Mouse (Mus musculus) hindbrain, embryonic 10.5 days (tissue): Measurements from ENCODE around the gene Chst3. TPM values are rescaled to one million over a fixed set of nuclear protein-coding genes. Genes with fewer than 3 reads are reported as not detected.
"Not testable (repeated sequence)": the region's sequence is repeated elsewhere in the genome, so short reads cannot be mapped to it uniquely, and the experiment has no call there.

Experiments used
- DNase-seq: peaks from one replicate; pipeline ENCODE4 v3.0.0-alpha.2; 2017; ENCODE audit warnings: low spot score
- H3K27ac ChIP-seq: fragments of 300-500 bp; sonication (generic); 2 replicates; pipeline ENCODE4 v1.5.1; 2016; ENCODE audit warnings: mild to moderate bottlenecking, moderate library complexity
- H3K27me3 ChIP-seq: fragments of 300-500 bp; sonication (generic); 2 replicates; pipeline ENCODE4 v1.6.1; 2016; ENCODE audit warnings: mild to moderate bottlenecking; ENCODE audit not compliant: poor library complexity, insufficient read depth, severe bottlenecking
- H3K36me3 ChIP-seq: fragments of 300-500 bp; sonication (generic); 2 replicates; pipeline ENCODE4 v1.6.1; 2016; ENCODE audit warnings: mild to moderate bottlenecking, moderate library complexity
- H3K4me1 ChIP-seq: fragments of 300-500 bp; sonication (generic); replicated peaks from 2 replicates; pipeline ENCODE4 v1.6.1; 2016; ENCODE audit warnings: mild to moderate bottlenecking
- H3K4me3 ChIP-seq: fragments of 300-500 bp; sonication (generic); 2 replicates; pipeline ENCODE4 v1.5.1; 2016; ENCODE audit warnings: mild to moderate bottlenecking, moderate library complexity
- H3K9me3 ChIP-seq: fragments of 300-500 bp; sonication (generic); 2 replicates; pipeline ENCODE4 v1.6.1; 2016; ENCODE audit warnings: mild to moderate bottlenecking, moderate library complexity
- WGBS: fragments of 180-500 bp; shearing (Covaris S2); methylation state at CpG from one replicate; pipeline ENCODE4 v1.1.7; 2016; 5-methylcytosine and 5-hydroxymethylcytosine counted together
- polyA plus RNA-seq: library from polyadenylated mRNA; unstranded; fragments of >200 nt; fragmentation: Nextera tagmentation; extraction: Ambion mirVana; gene quantifications from 2 replicates; pipeline ENCODE4 v1.2.1, GENCODE M21; 2016

Chst3 gene
- polyA plus RNA-seq, 1 experiment from 2014 or later, result 1.8 TPM

GRCm38 (mm10) chr10:60185023-60185709 lies 33.9 kb downstream of the Chst3 start:
- 91% methylated on average over 10 of the region's 10 CpGs for WGBS
- Histone ChIP-seq H3K9me3 (no peaks in the 10 kb centered on the region), H3K36me3 (peaks cover 53% of the 10 kb centered on the region), H3K4me3 (no peak overlapping the region), H3K4me1 (no peaks in the 10 kb centered on the region), H3K27ac (no peak overlapping the region), H3K27me3 (peaks cover 6% of the 10 kb centered on the region; the same call in 1 of the 2 replicates)
- DNase-seq, result no peak

GRCm38 (mm10) chr10:60175306-60175705 lies 43.8 kb downstream of the Chst3 start:
- not testable (repeated sequence) for DNase-seq, H3K27me3 ChIP-seq, H3K9me3 ChIP-seq, H3K27ac ChIP-seq, H3K4me1 ChIP-seq, H3K36me3 ChIP-seq, H3K4me3 ChIP-seq
- 90% methylated on average over 9 of the region's 9 CpGs for WGBS

- 75% methylated on average over 3 of the region's 3 CpGs for WGBS
- Histone ChIP-seq H3K27me3 (no peaks in the 10 kb centered on the region), H3K36me3 (no peaks in the 10 kb centered on the region), H3K27ac (no peak overlapping the region), H3K4me1 (0 out of 2 replicates have a peak, but pooled peaks cover 6% of the 10 kb centered on the region), H3K4me3 (no peak overlapping the region), H3K9me3 (no peaks in the 10 kb centered on the region)
- no peak for DNase-seq
Observed at GRCm38 (mm10) chr10:60174506-60174905, 44.6 kb downstream of the Chst3 start.

- WGBS, result 87% methylated on average over 10 of the region's 10 CpGs
- no peak for DNase-seq
- Histone ChIP-seq H3K36me3 (no peaks in the 10 kb centered on the region), H3K9me3 (no peaks in the 10 kb centered on the region), H3K4me3 (no peak overlapping the region), H3K27ac (no peak overlapping the region), H3K4me1 (0 out of 2 replicates have a peak, but pooled peaks cover 8% of the 10 kb centered on the region), H3K27me3 (no peaks in the 10 kb centered on the region)
Observed at GRCm38 (mm10) chr10:60173035-60173434, 46.0 kb downstream of the Chst3 start.

- no peaks in the 10 kb centered on the region for H3K27me3 ChIP-seq
- H3K4me3 ChIP-seq, result no peak overlapping the region
- no peak for DNase-seq
- H3K9me3 ChIP-seq, result 0 out of 2 replicates have a peak, but pooled peaks cover 4% of the 10 kb centered on the region
- H3K27ac ChIP-seq, result no peak overlapping the region
- H3K4me1 ChIP-seq, result 0 out of 2 replicates have a peak, but pooled peaks cover 8% of the 10 kb centered on the region
- no peaks in the 10 kb centered on the region for H3K36me3 ChIP-seq
- 90% methylated on average over 4 of the region's 4 CpGs for WGBS
Observed at GRCm38 (mm10) chr10:60172306-60172705, 46.8 kb downstream of the Chst3 start.

- Histone ChIP-seq H3K9me3 (0 out of 2 replicates have a peak, but pooled peaks cover 4% of the 10 kb centered on the region), H3K27me3 (no peaks in the 10 kb centered on the region), H3K36me3 (no peaks in the 10 kb centered on the region), H3K4me3 (no peak overlapping the region), H3K27ac (no peak overlapping the region), H3K4me1 (peaks cover 10% of the 10 kb centered on the region; the same call in 1 of the 2 replicates)
- WGBS, result 95% methylated on average over 5 of the region's 5 CpGs
- DNase-seq, result no peak
Observed at GRCm38 (mm10) chr10:60171368-60171767, 47.7 kb downstream of the Chst3 start.

- Histone ChIP-seq H3K27ac (no peak overlapping the region), H3K36me3 (no peaks in the 10 kb centered on the region), H3K27me3 (no peaks in the 10 kb centered on the region), H3K4me3 (no peak overlapping the region), H3K4me1 (peaks cover 16% of the 10 kb centered on the region; the same call in 1 of the 2 replicates), H3K9me3 (0 out of 2 replicates have a peak, but pooled peaks cover 4% of the 10 kb centered on the region)
- no peak for DNase-seq
- 79% methylated on average over 10 of the region's 10 CpGs for WGBS
Observed at GRCm38 (mm10) chr10:60170326-60171089, 48.6 kb downstream of the Chst3 start.

- DNase-seq, result no peak
- 51% methylated on average over 3 of the region's 3 CpGs for WGBS
- Histone ChIP-seq H3K9me3 (0 out of 2 replicates have a peak, but pooled peaks cover 4% of the 10 kb centered on the region), H3K36me3 (no peaks in the 10 kb centered on the region), H3K4me1 (peaks cover 16% of the 10 kb centered on the region; the same call in 1 of the 2 replicates), H3K4me3 (no peak overlapping the region), H3K27me3 (no peaks in the 10 kb centered on the region), H3K27ac (no peak overlapping the region)
Observed at GRCm38 (mm10) chr10:60168960-60169359, 50.1 kb downstream of the Chst3 start.

GRCm38 (mm10) chr10:60168306-60168705 lies 50.8 kb downstream of the Chst3 start:
- Histone ChIP-seq H3K27me3 (no peaks in the 10 kb centered on the region), H3K4me3 (no peak overlapping the region), H3K36me3 (no peaks in the 10 kb centered on the region), H3K4me1 (peaks cover 16% of the 10 kb centered on the region; the same call in 1 of the 2 replicates), H3K9me3 (0 out of 2 replicates have a peak, but pooled peaks cover 4% of the 10 kb centered on the region), H3K27ac (no peak overlapping the region)
- 84% methylated on average over 2 of the region's 2 CpGs for WGBS
- DNase-seq, result no peak

GRCm38 (mm10) chr10:60166068-60166467 lies 53.0 kb downstream of the Chst3 start:
- WGBS, result 18% methylated on average over 3 of the region's 3 CpGs
- no peak for DNase-seq
- H3K4me3 ChIP-seq, result no peak overlapping the region

GRCm38 (mm10) chr10:60164869-60165268 lies 54.2 kb downstream of the Chst3 start:
- Histone ChIP-seq H3K27me3 (no peaks in the 10 kb centered on the region), H3K9me3 (0 out of 2 replicates have a peak, but pooled peaks cover 4% of the 10 kb centered on the region), H3K36me3 (no peaks in the 10 kb centered on the region), H3K27ac (no peak overlapping the region), H3K4me1 (peaks cover 19% of the 10 kb centered on the region), H3K4me3 (no peak overlapping the region)
- no peak for DNase-seq
- 88% methylated on average over 1 of the region's 1 CpGs for WGBS

More at GRCm38 (mm10) chr10:60166068-60166467, 53.0 kb downstream of the Chst3 start:
- Histone ChIP-seq H3K27me3 (no peaks in the 10 kb centered on the region), H3K27ac (no peak overlapping the region), H3K9me3 (0 out of 2 replicates have a peak, but pooled peaks cover 4% of the 10 kb centered on the region), H3K36me3 (no peaks in the 10 kb centered on the region), H3K4me1 (peaks cover 24% of the 10 kb centered on the region)

- 95% methylated on average over 6 of the region's 6 CpGs for WGBS
- peaks cover 16% of the 10 kb centered on the region for H3K4me1 ChIP-seq
Observed at GRCm38 (mm10) chr10:60162973-60163255, 56.1 kb downstream of the Chst3 start.

More at GRCm38 (mm10) chr10:60162973-60163255, 56.1 kb downstream of the Chst3 start:
- H3K27me3 ChIP-seq, result no peaks in the 10 kb centered on the region
- H3K4me3 ChIP-seq, result no peak overlapping the region
- no peaks in the 10 kb centered on the region for H3K36me3 ChIP-seq
- DNase-seq, result no peak
- no peak overlapping the region for H3K27ac ChIP-seq
- 0 out of 2 replicates have a peak, but pooled peaks cover 4% of the 10 kb centered on the region for H3K9me3 ChIP-seq
